Mouse (Mus musculus) stomach, postnatal 0 days (tissue): ENCODE measurements around the gene Tas2r134. TPM values are rescaled to one million over a fixed set of nuclear protein-coding genes. Genes with fewer than 3 reads are reported as not detected.

Source experiments
- ATAC-seq: fragments of 200-750 bp; cut with Nextera tagmentation; 2 replicates; pipeline ENCODE4 v1.8.0; 2017; ENCODE audit not compliant: low FRiP score, low TSS enrichment
- DNase-seq: peaks from one replicate; pipeline ENCODE4 v3.0.0-alpha.2; 2016; ENCODE audit warnings: low spot score
- H3K27ac ChIP-seq: fragments of 300-500 bp; sonication (generic); replicated peaks from 2 replicates; pipeline ENCODE4 v1.5.1; 2014; ENCODE audit warnings: mild to moderate bottlenecking, control low read depth
- H3K27me3 ChIP-seq: fragments of 300-500 bp; sonication (generic); 2 replicates; pipeline ENCODE4 v1.6.1; 2014; ENCODE audit warnings: low read length; ENCODE audit not compliant: control insufficient read depth, insufficient read depth
- H3K36me3 ChIP-seq: fragments of 300-500 bp; sonication (generic); 2 replicates; pipeline ENCODE4 v1.6.1; 2014; ENCODE audit warnings: low read length, mixed read lengths; ENCODE audit not compliant: control insufficient read depth, insufficient read depth
- H3K4me1 ChIP-seq: fragments of 300-500 bp; sonication (generic); replicated peaks from 2 replicates; pipeline ENCODE4 v1.6.1; 2014; ENCODE audit warnings: antibody characterized with exemption; ENCODE audit not compliant: control insufficient read depth, insufficient read depth
- H3K4me2 ChIP-seq: fragments of 300-500 bp; sonication (generic); replicated peaks from 2 replicates; pipeline ENCODE4 v1.6.1; 2014; ENCODE audit warnings: low read depth, mild to moderate bottlenecking, control low read depth, moderate library complexity
- H3K4me3 ChIP-seq: fragments of 300-500 bp; sonication (generic); 2 replicates; pipeline ENCODE4 v1.5.1; 2014; ENCODE audit warnings: low read depth, low read length, control low read depth
- H3K9ac ChIP-seq: fragments of 300-500 bp; sonication (generic); 2 replicates; pipeline ENCODE4 v1.6.1; 2014; ENCODE audit warnings: mild to moderate bottlenecking, low read length, control low read depth, mixed read lengths
- H3K9me3 ChIP-seq: fragments of 300-500 bp; sonication (generic); 2 replicates; pipeline ENCODE4 v1.6.1; 2016; ENCODE audit warnings: low read length; ENCODE audit not compliant: control insufficient read depth
- CTCF ChIP-seq: IDR thresholded peaks from 2 replicates; pipeline ENCODE4 v1.5.1; 2016; ENCODE audit warnings: antibody characterized with exemption, low read depth, mild to moderate bottlenecking, moderate library complexity
- EP300 ChIP-seq: optimal IDR thresholded peaks from 2 replicates; pipeline ENCODE3; 2016; ENCODE audit warnings: antibody characterized with exemption
- WGBS: fragments of 180-500 bp; shearing (Covaris S2); extraction: QIAGEN DNeasy Blood & Tissue Kit; methylation state at CpG from one replicate; pipeline ENCODE4 v1.1.7; 2014; 5-methylcytosine and 5-hydroxymethylcytosine counted together
- polyA plus RNA-seq: library from polyadenylated mRNA; unstranded; fragments of >200 nt; fragmentation: Nextera tagmentation; extraction: Ambion mirVana; gene quantifications from 2 replicates; pipeline ENCODE4 v1.2.1, GENCODE M21; 2015

Gene Tas2r134
- polyA plus RNA-seq, 1 experiment from 2014 or later: not detected

DNA sequence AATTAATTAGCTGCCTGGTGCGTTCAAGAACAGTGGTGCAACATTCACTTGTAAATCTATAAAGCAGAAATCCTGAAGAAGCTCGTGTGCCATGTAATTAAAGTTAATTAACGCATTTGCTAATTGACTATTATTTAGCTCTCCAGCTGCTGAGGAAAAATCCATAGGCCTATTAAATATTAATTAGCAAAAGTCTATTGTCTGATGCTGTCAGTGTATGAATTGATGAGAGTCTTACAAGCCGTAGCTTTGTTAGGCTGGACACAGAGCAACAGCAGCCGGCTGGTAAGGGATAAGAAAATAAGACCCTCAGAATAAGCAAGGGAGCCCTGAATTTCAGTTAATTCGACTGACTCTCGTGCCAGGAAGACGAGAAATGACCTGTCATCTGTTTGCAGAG, 37.0 kb upstream of the Tas2r134 start:
- DNase-seq: no peak
- 79% methylated on average over 8 of the region's 8 CpGs for WGBS
- no peak overlapping the region for H3K9ac ChIP-seq
- no peaks in the 10 kb centered on the region for H3K9me3 ChIP-seq
- no peak for ATAC-seq
- H3K27me3 ChIP-seq: no peaks in the 10 kb centered on the region
- H3K27ac ChIP-seq: no peak overlapping the region
- TF ChIP-seq EP300: no peak
- no peak for TF ChIP-seq CTCF
- H3K36me3 ChIP-seq: no peaks in the 10 kb centered on the region
- no peak overlapping the region for H3K4me2 ChIP-seq
- H3K4me3 ChIP-seq: no peak overlapping the region
- no peaks in the 10 kb centered on the region for H3K4me1 ChIP-seq

DNA sequence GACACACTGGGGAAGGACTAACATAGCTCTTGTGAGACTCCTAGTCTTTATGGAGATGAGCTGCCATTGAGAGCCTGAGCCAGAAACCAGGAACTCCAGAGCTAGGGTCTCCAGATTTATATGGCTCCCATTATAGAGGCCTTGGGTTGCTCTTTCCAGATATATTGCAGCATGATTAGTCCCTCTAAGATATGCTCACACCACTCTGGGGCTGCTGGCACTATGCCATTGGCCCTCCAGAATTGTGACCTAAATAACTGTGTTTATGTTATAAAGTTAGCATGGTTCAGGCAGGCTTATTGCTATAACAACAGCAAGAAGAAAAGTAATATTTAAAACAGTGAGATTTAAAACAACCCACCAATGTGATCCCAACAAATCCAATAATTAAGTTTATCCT, 35.2 kb upstream of the Tas2r134 start:
- H3K9ac ChIP-seq: no peak overlapping the region
- DNase-seq (no peak), ATAC-seq (no peak)
- TF ChIP-seq CTCF: no peak
- TF ChIP-seq EP300: no peak
- no peaks in the 10 kb centered on the region for H3K36me3 ChIP-seq
- H3K27ac ChIP-seq: no peak overlapping the region
- no peaks in the 10 kb centered on the region for H3K9me3 ChIP-seq
- H3K4me1 ChIP-seq: no peaks in the 10 kb centered on the region
- no peak overlapping the region for H3K4me2 ChIP-seq
- H3K27me3 ChIP-seq: no peaks in the 10 kb centered on the region
- H3K4me3 ChIP-seq: no peak overlapping the region

DNA sequence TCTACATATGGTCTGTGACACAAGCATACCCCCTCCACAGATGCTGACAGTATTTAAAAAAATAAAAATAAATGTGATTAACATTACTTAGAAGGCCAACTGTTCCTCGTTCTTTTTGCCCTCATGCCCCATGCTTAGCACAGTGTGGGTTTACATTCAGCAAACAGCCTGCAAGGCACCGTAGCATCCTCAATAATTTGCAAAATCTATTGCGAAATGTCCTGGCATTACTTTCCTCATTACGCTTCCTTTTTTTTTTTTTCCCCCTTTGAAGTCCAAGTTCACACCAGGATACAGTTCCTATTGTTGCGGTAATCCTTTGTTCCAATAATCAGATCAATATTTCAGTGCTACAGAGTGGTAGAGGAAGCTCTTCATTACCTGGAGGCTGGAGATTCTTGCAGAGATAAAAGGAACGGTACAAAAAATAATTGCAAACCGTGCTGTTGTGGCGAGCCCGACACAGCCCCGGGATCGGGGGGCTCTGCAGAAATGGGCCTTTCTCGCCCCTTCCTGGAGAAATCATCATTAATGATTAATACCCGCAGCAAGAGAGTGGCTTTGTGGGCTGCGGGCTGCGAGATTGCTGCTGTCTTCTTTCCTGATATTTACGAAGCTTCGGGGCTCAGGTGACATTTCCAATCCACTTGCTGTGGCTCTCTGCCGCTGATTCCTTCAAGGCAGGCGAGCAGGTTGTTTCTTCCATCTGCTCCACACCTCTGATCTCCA, 27.7 kb upstream of the Tas2r134 start:
- H3K4me1 ChIP-seq: no peaks in the 10 kb centered on the region
- no peaks in the 10 kb centered on the region for H3K9me3 ChIP-seq
- no peaks in the 10 kb centered on the region for H3K27me3 ChIP-seq
- H3K4me2 ChIP-seq: no peak overlapping the region
- WGBS: 64% methylated on average over 19 of the region's 19 CpGs
- no peak for DNase-seq
- H3K9ac ChIP-seq: no peak overlapping the region
- no peaks in the 10 kb centered on the region for H3K36me3 ChIP-seq
- no peak for ATAC-seq
- TF ChIP-seq CTCF (no peak), EP300 (no peak)
- H3K4me3 ChIP-seq: no peak overlapping the region
- H3K27ac ChIP-seq: no peak overlapping the region

DNA sequence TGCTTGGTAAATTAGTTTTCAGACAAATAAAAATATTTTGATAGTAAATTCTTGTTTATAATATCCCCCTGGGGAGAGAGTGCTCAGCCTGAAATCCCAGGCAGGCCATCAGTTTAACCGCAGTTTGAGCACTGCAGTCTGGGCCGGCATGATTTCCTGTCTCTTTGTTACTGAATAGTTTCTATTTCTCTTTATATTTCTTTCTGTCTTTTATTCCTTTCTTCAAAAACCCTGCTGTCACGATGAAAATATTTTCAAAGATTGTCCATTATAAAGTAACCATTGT, 27.2 kb upstream of the Tas2r134 start:
- no peak overlapping the region for H3K9ac ChIP-seq
- ATAC-seq (no peak), DNase-seq (no peak)
- no peak overlapping the region for H3K4me3 ChIP-seq
- 54% methylated on average over 3 of the region's 3 CpGs for WGBS
- no peak for TF ChIP-seq EP300
- TF ChIP-seq CTCF: no peak
- no peak overlapping the region for H3K27ac ChIP-seq
- H3K27me3 ChIP-seq: no peaks in the 10 kb centered on the region
- H3K36me3 ChIP-seq: no peaks in the 10 kb centered on the region
- no peaks in the 10 kb centered on the region for H3K9me3 ChIP-seq
- no peaks in the 10 kb centered on the region for H3K4me1 ChIP-seq
- no peak overlapping the region for H3K4me2 ChIP-seq

DNA sequence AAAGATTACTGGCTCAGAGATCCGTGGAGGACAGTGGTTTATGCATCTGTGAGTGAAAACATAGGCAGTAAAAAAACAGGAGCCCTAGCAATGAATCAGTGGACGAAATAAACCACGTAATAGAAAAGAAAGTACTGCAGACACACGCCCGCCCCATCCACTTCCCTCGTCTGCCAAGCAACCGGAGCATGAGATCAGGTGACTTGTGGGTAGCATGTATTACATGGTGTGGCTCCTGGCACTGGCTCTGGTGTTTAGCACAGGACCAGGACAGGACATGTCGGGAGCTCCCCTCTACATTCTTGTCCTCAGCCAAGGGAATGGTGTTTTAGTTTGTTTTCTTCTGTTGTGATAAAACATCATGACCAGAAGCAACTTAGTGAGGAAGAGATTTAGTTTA, 26.4 kb upstream of the Tas2r134 start:
- no peaks in the 10 kb centered on the region for H3K9me3 ChIP-seq
- H3K36me3 ChIP-seq: no peaks in the 10 kb centered on the region
- no peak overlapping the region for H3K9ac ChIP-seq
- TF ChIP-seq CTCF (no peak), EP300 (no peak)
- WGBS: 74% methylated on average over 8 of the region's 8 CpGs
- ATAC-seq (no peak), DNase-seq (no peak)
- no peaks in the 10 kb centered on the region for H3K27me3 ChIP-seq
- H3K4me2 ChIP-seq: no peak overlapping the region
- H3K4me3 ChIP-seq: no peak overlapping the region
- no peaks in the 10 kb centered on the region for H3K4me1 ChIP-seq
- no peak overlapping the region for H3K27ac ChIP-seq

DNA sequence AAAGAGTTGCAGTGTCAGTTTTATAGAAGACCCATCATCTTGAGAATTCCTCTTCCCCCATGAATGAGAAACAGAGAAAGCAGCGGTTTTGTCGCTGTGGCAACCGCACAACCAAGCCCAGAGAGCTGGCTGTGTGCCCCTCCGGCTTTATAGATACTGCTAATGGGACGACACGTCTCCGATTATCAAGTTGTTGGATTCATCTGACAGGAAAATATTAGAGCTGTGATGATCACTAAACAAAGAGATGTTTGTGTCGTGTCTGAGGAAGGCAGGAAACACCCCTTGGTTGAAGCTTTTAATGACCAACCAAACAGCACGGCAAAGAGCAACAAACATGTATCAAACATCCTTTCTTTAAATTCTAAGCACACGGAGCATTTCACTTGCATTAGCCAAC, 17.0 kb upstream of the Tas2r134 start:
- TF ChIP-seq EP300: no peak
- no peak for TF ChIP-seq CTCF
- Histone ChIP-seq H3K9me3 (no peaks in the 10 kb centered on the region), H3K4me1 (no peaks in the 10 kb centered on the region), H3K9ac (no peak overlapping the region), H3K4me2 (no peak overlapping the region), H3K27ac (no peak overlapping the region), H3K27me3 (no peaks in the 10 kb centered on the region), H3K36me3 (no peaks in the 10 kb centered on the region), H3K4me3 (no peak overlapping the region)
- 50% methylated on average over 10 of the region's 10 CpGs for WGBS
- DNase-seq: no peak
- ATAC-seq: no peak
